Mouse (Mus musculus): ENCODE measurements around the gene Ptpdc1.

GRCm38 (mm10) chr13:48653788-48654770, 28.6 kb upstream of the Ptpdc1 start:
- no peak for TF ChIP-seq POLR2A (IDR thresholded peaks at IDR 0.05; ENCODE audit: borderline replicate concordance, low read depth, low read length)
- peak; percentile 77 for TF ChIP-seq CTCF (IDR thresholded peaks at IDR 0.05; ENCODE audit: low read depth, low read length)

Data from bone marrow macrophage, adult 2 months (primary cell).